Mouse (Mus musculus) liver, adult 2 months (tissue): ENCODE measurements around the gene Akap8l.

Experiments used
- CTCF ChIP-seq: fragments of 200-500 bp; IDR thresholded peaks from 2 replicates; pipeline ENCODE4 v1.5.1; 2011; ENCODE audit warnings: low read depth, low read length, control low read depth
- POLR2A ChIP-seq: fragments of 200-500 bp; IDR thresholded peaks from 2 replicates; pipeline ENCODE4 v1.6.1; 2011; ENCODE audit warnings: low read length, control low read depth; ENCODE audit not compliant: insufficient read depth; ENCODE audit errors: extremely low read depth

- TF ChIP-seq CTCF = no peak
- TF ChIP-seq POLR2A = no peak
Measured at GRCm38 (mm10) chr17:32393944-32394343, 43.5 kb upstream of the Akap8l start.
